Mouse (Mus musculus): ENCODE data around the gene Wipf3. TPM values are rescaled to one million over a fixed set of nuclear protein-coding genes. Genes with fewer than 3 reads are reported as not detected.
A peak's percentile ranks its signal among the peaks of the same experiment; 100 is the strongest.

Wipf3 gene
- polyA plus RNA-seq, 1 experiment from 2014 or later = 1.4 TPM

DNA sequence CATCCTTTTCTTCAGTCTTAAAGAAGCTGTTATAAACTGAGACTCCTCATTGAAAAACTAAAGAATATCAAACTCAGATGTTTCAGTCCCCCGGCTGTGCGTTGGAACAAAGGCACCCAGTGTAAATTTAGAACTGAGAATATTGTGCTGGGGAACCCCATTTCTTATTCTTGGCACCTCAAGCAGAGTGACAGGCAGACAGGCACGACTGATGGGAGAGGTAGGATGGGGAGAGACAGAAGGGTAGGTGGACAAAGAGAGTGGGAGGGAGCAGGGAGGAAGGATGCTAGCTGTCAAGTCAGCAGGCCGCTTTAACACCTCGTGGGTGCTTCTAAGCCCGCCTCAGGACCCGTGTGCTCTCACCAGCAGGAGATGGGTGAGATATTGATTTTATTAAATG, 113.4 kb downstream of the Wipf3 start:
- WGBS = 81% methylated on average over 7 of the region's 7 CpGs
- H3K9ac ChIP-seq (ENCODE audit: low read depth, low read length) = no peak overlapping the region
- no peaks in the 10 kb centered on the region for H3K4me1 ChIP-seq (replicated peaks; ENCODE audit: insufficient read depth, low read length)
- H3K27me3 ChIP-seq (ENCODE audit: insufficient read depth, low read length) = no peaks in the 10 kb centered on the region
- TF ChIP-seq CTCF (IDR thresholded peaks at IDR 0.05; ENCODE audit: low read depth) = no peak
- no peak overlapping the region for H3K4me3 ChIP-seq (replicated peaks; ENCODE audit: low read depth, low read length)
- no peak for ATAC-seq (replicated peaks; ENCODE audit: low FRiP score, low read depth)
- DNase-seq (ENCODE audit: low spot score) = no peak
- H3K36me3 ChIP-seq (ENCODE audit: insufficient read depth, low read length) = no peaks in the 10 kb centered on the region
- no peaks in the 10 kb centered on the region for H3K9me3 ChIP-seq (replicated peaks; ENCODE audit: low read length)
- H3K4me2 ChIP-seq (ENCODE audit: low read length) = no peak overlapping the region
- no peak overlapping the region for H3K27ac ChIP-seq

DNA sequence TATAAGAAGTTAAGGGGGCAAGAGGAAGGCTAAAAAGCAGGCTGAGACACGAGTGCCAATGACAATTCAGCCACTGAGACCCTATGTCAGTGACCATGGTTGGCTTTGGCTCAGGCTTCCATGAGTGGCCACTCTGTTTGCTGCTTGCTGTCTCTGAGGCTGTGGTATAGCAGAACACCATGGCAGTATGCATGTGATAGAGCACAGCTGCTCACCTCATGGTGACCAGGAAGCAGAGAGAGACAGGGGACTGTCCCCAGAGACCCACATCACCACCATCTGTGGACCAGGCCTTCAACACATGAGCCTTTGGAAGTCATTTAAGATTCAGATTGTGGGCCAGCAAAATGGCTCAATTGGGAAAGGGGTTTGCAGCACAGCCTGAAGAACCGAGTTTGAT, 114.2 kb downstream of the Wipf3 start:
- Histone ChIP-seq H3K27me3 (ENCODE audit: insufficient read depth, low read length) (no peaks in the 10 kb centered on the region), H3K36me3 (ENCODE audit: insufficient read depth, low read length) (no peaks in the 10 kb centered on the region), H3K27ac (no peak overlapping the region), H3K9ac (ENCODE audit: low read depth, low read length) (no peak overlapping the region), H3K4me3 (replicated peaks; ENCODE audit: low read depth, low read length) (no peak overlapping the region), H3K4me2 (ENCODE audit: low read length) (no peak overlapping the region), H3K4me1 (replicated peaks; ENCODE audit: insufficient read depth, low read length) (no peaks in the 10 kb centered on the region), H3K9me3 (replicated peaks; ENCODE audit: low read length) (no peaks in the 10 kb centered on the region)
- DNase-seq (ENCODE audit: low spot score) (no peak), ATAC-seq (replicated peaks; ENCODE audit: low FRiP score, low read depth) (no peak)
- 70% methylated on average over 2 of the region's 2 CpGs for WGBS
- TF ChIP-seq CTCF (IDR thresholded peaks at IDR 0.05; ENCODE audit: low read depth) = no peak

DNA sequence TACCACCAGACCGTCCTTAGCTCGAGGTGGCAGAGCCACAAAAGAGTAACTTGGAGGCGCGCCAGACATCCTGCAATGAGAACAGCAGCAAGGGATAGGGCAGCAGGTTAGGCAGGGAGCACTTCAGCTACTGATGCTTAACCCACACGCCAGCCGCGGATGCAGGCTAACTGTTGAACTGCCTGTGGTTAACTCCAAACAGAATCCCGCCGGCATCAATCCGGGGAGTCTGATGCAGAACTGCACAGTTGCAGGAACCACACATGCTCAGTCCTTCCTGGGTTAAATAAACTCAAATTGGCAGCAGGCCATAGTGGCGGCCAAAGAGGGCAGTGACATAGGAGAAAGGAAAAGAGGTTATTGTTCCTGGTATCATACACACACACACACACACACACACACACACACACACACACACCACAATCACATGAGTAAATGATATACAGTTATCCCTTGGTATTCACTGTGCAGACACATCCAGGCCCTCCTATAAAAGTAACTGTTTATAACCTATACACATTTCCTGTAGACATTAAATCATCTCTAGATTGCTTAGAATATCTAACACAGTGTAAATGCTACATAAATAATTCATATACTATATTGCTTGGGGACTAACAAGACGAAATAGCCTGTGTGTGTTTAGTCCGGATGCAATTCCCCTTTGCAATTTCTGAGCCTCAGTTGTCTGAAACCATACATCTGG, 119.1 kb downstream of the Wipf3 start:
- H3K27me3 ChIP-seq (ENCODE audit: insufficient read depth, low read length) = no peaks in the 10 kb centered on the region
- no peak overlapping the region for H3K4me3 ChIP-seq (replicated peaks; ENCODE audit: low read depth, low read length)
- H3K9me3 ChIP-seq (replicated peaks; ENCODE audit: low read length) = no peaks in the 10 kb centered on the region
- no peak for ATAC-seq (replicated peaks; ENCODE audit: low FRiP score, low read depth)
- no peak overlapping the region for H3K4me2 ChIP-seq (ENCODE audit: low read length)
- WGBS = 56% methylated on average over 13 of the region's 13 CpGs
- no peak for TF ChIP-seq CTCF (IDR thresholded peaks at IDR 0.05; ENCODE audit: low read depth)
- no peaks in the 10 kb centered on the region for H3K36me3 ChIP-seq (ENCODE audit: insufficient read depth, low read length)
- no peak overlapping the region for H3K9ac ChIP-seq (ENCODE audit: low read depth, low read length)
- no peaks in the 10 kb centered on the region for H3K4me1 ChIP-seq (replicated peaks; ENCODE audit: insufficient read depth, low read length)
- peak; percentile 25 for DNase-seq (ENCODE audit: low spot score)
- no peak overlapping the region for H3K27ac ChIP-seq

- ATAC-seq (replicated peaks; ENCODE audit: low FRiP score, low read depth) = no peak
- DNase-seq (ENCODE audit: low spot score) = no peak
- H3K4me2 ChIP-seq (ENCODE audit: low read length) = no peak overlapping the region
- no peaks in the 10 kb centered on the region for H3K9me3 ChIP-seq (replicated peaks; ENCODE audit: low read length)
- H3K9ac ChIP-seq (ENCODE audit: low read depth, low read length) = no peak overlapping the region
- 63% methylated on average over 4 of the region's 4 CpGs for WGBS
- no peaks in the 10 kb centered on the region for H3K27me3 ChIP-seq (ENCODE audit: insufficient read depth, low read length)
- no peak overlapping the region for H3K27ac ChIP-seq
- H3K4me1 ChIP-seq (replicated peaks; ENCODE audit: insufficient read depth, low read length) = no peaks in the 10 kb centered on the region
- no peak for TF ChIP-seq CTCF (IDR thresholded peaks at IDR 0.05; ENCODE audit: low read depth)
- H3K36me3 ChIP-seq (ENCODE audit: insufficient read depth, low read length) = no peaks in the 10 kb centered on the region
- H3K4me3 ChIP-seq (replicated peaks; ENCODE audit: low read depth, low read length) = no peak overlapping the region
These were observed 119.9 kb downstream of the Wipf3 start for GRCm38 (mm10) chr6:54549311-54549710.

- peak; percentile 60 for DNase-seq (ENCODE audit: low spot score)
- H3K27ac ChIP-seq = no peak overlapping the region
- H3K4me1 ChIP-seq (replicated peaks; ENCODE audit: insufficient read depth, low read length) = no peaks in the 10 kb centered on the region
- no peak overlapping the region for H3K4me3 ChIP-seq (replicated peaks; ENCODE audit: low read depth, low read length)
- no peak overlapping the region for H3K4me2 ChIP-seq (ENCODE audit: low read length)
- H3K9ac ChIP-seq (ENCODE audit: low read depth, low read length) = no peak overlapping the region
- no peaks in the 10 kb centered on the region for H3K27me3 ChIP-seq (ENCODE audit: insufficient read depth, low read length)
- no peak for ATAC-seq (replicated peaks; ENCODE audit: low FRiP score, low read depth)
- no peaks in the 10 kb centered on the region for H3K36me3 ChIP-seq (ENCODE audit: insufficient read depth, low read length)
- WGBS = 37% methylated on average over 6 of the region's 7 CpGs
- H3K9me3 ChIP-seq (replicated peaks; ENCODE audit: low read length) = no peaks in the 10 kb centered on the region
- TF ChIP-seq CTCF (IDR thresholded peaks at IDR 0.05; ENCODE audit: low read depth) = no peak
These were observed 121.5 kb downstream of the Wipf3 start for GRCm38 (mm10) chr6:54550801-54551323.

DNA sequence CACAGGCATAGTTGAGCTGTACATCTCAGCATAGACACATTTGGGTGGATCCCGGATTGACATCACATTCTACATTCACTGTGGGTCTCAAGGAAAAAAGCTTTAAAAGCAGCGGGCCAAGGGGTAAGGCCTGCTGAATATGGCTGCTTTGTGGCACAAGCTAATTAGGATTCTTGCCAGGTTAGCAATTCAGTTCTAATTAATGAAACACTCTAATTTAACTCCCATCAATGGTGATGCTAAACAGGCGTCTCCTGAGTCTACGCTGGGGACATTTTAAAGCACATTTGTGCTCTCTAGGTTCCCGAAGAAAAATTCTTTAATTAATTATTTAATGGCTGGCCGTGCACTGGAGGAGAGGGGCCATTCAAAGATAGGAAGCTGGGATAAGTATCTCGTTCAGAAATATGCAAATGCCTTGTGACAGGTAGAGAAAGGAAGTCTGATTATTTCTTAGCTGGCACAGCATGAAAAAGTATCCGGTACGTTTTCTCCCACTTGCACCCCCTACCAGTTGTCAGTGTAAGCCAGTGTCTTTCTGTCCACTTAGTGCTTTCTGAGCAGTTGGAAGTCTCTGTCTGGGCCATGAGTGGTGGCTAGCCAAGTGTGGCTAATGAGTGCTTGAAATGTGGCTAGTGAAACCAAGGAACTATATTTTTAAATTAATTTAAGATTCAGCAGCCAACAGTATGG, 123.5 kb downstream of the Wipf3 start:
- no peaks in the 10 kb centered on the region for H3K27me3 ChIP-seq (ENCODE audit: insufficient read depth, low read length)
- H3K4me3 ChIP-seq (replicated peaks; ENCODE audit: low read depth, low read length) = no peak overlapping the region
- 69% methylated on average over 9 of the region's 9 CpGs for WGBS
- H3K9me3 ChIP-seq (replicated peaks; ENCODE audit: low read length) = no peaks in the 10 kb centered on the region
- ATAC-seq (replicated peaks; ENCODE audit: low FRiP score, low read depth) (no peak), DNase-seq (ENCODE audit: low spot score) (no peak)
- no peak overlapping the region for H3K27ac ChIP-seq
- no peak overlapping the region for H3K9ac ChIP-seq (ENCODE audit: low read depth, low read length)
- no peaks in the 10 kb centered on the region for H3K36me3 ChIP-seq (ENCODE audit: insufficient read depth, low read length)
- TF ChIP-seq CTCF (IDR thresholded peaks at IDR 0.05; ENCODE audit: low read depth) = no peak
- H3K4me1 ChIP-seq (replicated peaks; ENCODE audit: insufficient read depth, low read length) = no peaks in the 10 kb centered on the region
- H3K4me2 ChIP-seq (ENCODE audit: low read length) = no peak overlapping the region

Other genes with a start within 250 kb of the Wipf3 start
- 12.1 and 12.3 TPM in 2 replicates for gene Prr15, start 103.8 kb upstream of the Wipf3 start, polyA plus RNA-seq (2015; fragmentation: Nextera tagmentation; extraction: Ambion mirVana)
- 7.0 and 8.2 TPM in 2 replicates for gene Scrn1, start 136.9 kb downstream of the Wipf3 start, polyA plus RNA-seq (2015; fragmentation: Nextera tagmentation; extraction: Ambion mirVana)
- 9.5 and 9.8 TPM in 2 replicates for gene Plekha8, start 165.5 kb downstream of the Wipf3 start, polyA plus RNA-seq (2015; fragmentation: Nextera tagmentation; extraction: Ambion mirVana)
- 19.8 and 20.8 TPM in 2 replicates for gene Fkbp14, start 167.7 kb downstream of the Wipf3 start, polyA plus RNA-seq (2015; fragmentation: Nextera tagmentation; extraction: Ambion mirVana)